Mouse (Mus musculus): Measurements from ENCODE around the gene Cyth4. TPM values are rescaled to one million over a fixed set of nuclear protein-coding genes. Genes with fewer than 3 reads are reported as not detected.
A peak's percentile ranks its signal among the peaks of the same experiment; 100 is the strongest.

The Cyth4 gene
- polyA plus RNA-seq (2015; fragmentation: Nextera tagmentation; extraction: Ambion mirVana): 7.3 and 7.7 TPM in 2 replicates

- H3K36me3 ChIP-seq: no peaks in the 10 kb centered on the region
- H3K9me3 ChIP-seq: no peaks in the 10 kb centered on the region
- H3K9ac ChIP-seq: no peak within 1 kb of the TSS
- H3K4me2 ChIP-seq: no peak within 1 kb of the TSS
- WGBS: 81% methylated on average over 7 of the region's 7 CpGs
- no peak within 1 kb of the TSS for H3K4me3 ChIP-seq
- H3K4me1 ChIP-seq (replicated peaks): no peaks in the 10 kb centered on the region
- ATAC-seq (ENCODE audit: low read depth): no peak
- no peaks in the 10 kb centered on the region for H3K27me3 ChIP-seq
- H3K27ac ChIP-seq (replicated peaks): no peak within 1 kb of the TSS; the same call in 1 of the 2 replicates
These were observed at the start of gene Cyth4 for GRCm38 (mm10) chr15:78596914-78597313. Cyth4 (plus strand) TSS chr15:78597047.

GRCm38 (mm10) chr15:78547415-78548335 lies 49.2 kb upstream of the Cyth4 start:
- no peak overlapping the region for H3K4me2 ChIP-seq
- peaks cover 20% of the 10 kb centered on the region for H3K4me1 ChIP-seq (replicated peaks)
- H3K9ac ChIP-seq: no peak overlapping the region
- no peak overlapping the region for H3K4me3 ChIP-seq
- WGBS: 49% methylated on average over 5 of the region's 5 CpGs
- H3K9me3 ChIP-seq: peaks cover 13% of the 10 kb centered on the region; the same call in 1 of the 2 replicates
- no peaks in the 10 kb centered on the region for H3K36me3 ChIP-seq
- no peaks in the 10 kb centered on the region; the same call in 1 of the 2 replicates for H3K27me3 ChIP-seq
- H3K27ac ChIP-seq (replicated peaks): no peak overlapping the region
- ATAC-seq (ENCODE audit: low read depth): no peak

- H3K27me3 ChIP-seq: no peaks in the 10 kb centered on the region; the same call in 1 of the 2 replicates
- ATAC-seq (ENCODE audit: low read depth): no peak
- H3K27ac ChIP-seq (replicated peaks): no peak overlapping the region
- H3K36me3 ChIP-seq: no peaks in the 10 kb centered on the region
- peaks cover 16% of the 10 kb centered on the region; the same call in 1 of the 2 replicates for H3K9me3 ChIP-seq
- H3K4me3 ChIP-seq: no peak overlapping the region
- H3K4me1 ChIP-seq (replicated peaks): peaks cover 20% of the 10 kb centered on the region
- H3K4me2 ChIP-seq: no peak overlapping the region
- WGBS: 21% methylated on average over 3 of the region's 3 CpGs
- H3K9ac ChIP-seq: no peak overlapping the region
These were observed 48.5 kb upstream of the Cyth4 start for GRCm38 (mm10) chr15:78548336-78548665.

- ATAC-seq (ENCODE audit: low read depth): no peak
- Histone ChIP-seq H3K36me3 (no peaks in the 10 kb centered on the region), H3K4me2 (no peak overlapping the region), H3K9ac (no peak overlapping the region), H3K4me1 (replicated peaks) (peaks cover 20% of the 10 kb centered on the region), H3K4me3 (no peak overlapping the region), H3K27me3 (no peaks in the 10 kb centered on the region; the same call in 1 of the 2 replicates), H3K9me3 (peaks cover 16% of the 10 kb centered on the region; the same call in 1 of the 2 replicates), H3K27ac (replicated peaks) (no peak overlapping the region)
- 68% methylated on average over 8 of the region's 8 CpGs for WGBS
These were observed 48.1 kb upstream of the Cyth4 start for GRCm38 (mm10) chr15:78548711-78549110.

GRCm38 (mm10) chr15:78549189-78549734 lies 47.6 kb upstream of the Cyth4 start:
- no peak for ATAC-seq (ENCODE audit: low read depth)
- Histone ChIP-seq H3K9me3 (peaks cover 16% of the 10 kb centered on the region; the same call in 1 of the 2 replicates), H3K27me3 (no peaks in the 10 kb centered on the region; the same call in 1 of the 2 replicates), H3K4me3 (no peak overlapping the region), H3K9ac (no peak overlapping the region), H3K27ac (replicated peaks) (no peak overlapping the region), H3K36me3 (no peaks in the 10 kb centered on the region), H3K4me1 (replicated peaks) (peaks cover 18% of the 10 kb centered on the region), H3K4me2 (no peak overlapping the region)
- WGBS: 78% methylated on average over 4 of the region's 4 CpGs

GRCm38 (mm10) chr15:78554545-78555313 lies 42.1 kb upstream of the Cyth4 start:
- Histone ChIP-seq H3K9me3 (peaks cover 16% of the 10 kb centered on the region; the same call in 1 of the 2 replicates), H3K27ac (replicated peaks) (no peak overlapping the region), H3K4me3 (peak overlapping the region; percentile 9; the same call in 1 of the 2 replicates), H3K4me1 (replicated peaks) (no peaks in the 10 kb centered on the region), H3K9ac (no peak overlapping the region), H3K36me3 (no peaks in the 10 kb centered on the region), H3K4me2 (peak overlapping the region; percentile 27), H3K27me3 (no peaks in the 10 kb centered on the region)
- no peak for ATAC-seq (ENCODE audit: low read depth)
- 64% methylated on average over 25 of the region's 25 CpGs for WGBS

- Histone ChIP-seq H3K27ac (replicated peaks) (no peak overlapping the region), H3K9ac (no peak overlapping the region), H3K4me2 (no peak overlapping the region), H3K4me3 (no peak overlapping the region), H3K27me3 (no peaks in the 10 kb centered on the region), H3K36me3 (no peaks in the 10 kb centered on the region), H3K4me1 (replicated peaks) (no peaks in the 10 kb centered on the region), H3K9me3 (peaks cover under 1% of the 10 kb centered on the region; the same call in 1 of the 2 replicates)
- 64% methylated on average over 10 of the region's 10 CpGs for WGBS
- no peak for ATAC-seq (ENCODE audit: low read depth)
These were observed 38.9 kb upstream of the Cyth4 start for GRCm38 (mm10) chr15:78557693-78558535.

- Histone ChIP-seq H3K9ac (no peak overlapping the region), H3K36me3 (no peaks in the 10 kb centered on the region), H3K27ac (replicated peaks) (no peak overlapping the region), H3K4me2 (no peak overlapping the region), H3K4me1 (replicated peaks) (no peaks in the 10 kb centered on the region), H3K27me3 (no peaks in the 10 kb centered on the region), H3K9me3 (no peaks in the 10 kb centered on the region), H3K4me3 (no peak overlapping the region)
- 67% methylated on average over 11 of the region's 11 CpGs for WGBS
- no peak for ATAC-seq (ENCODE audit: low read depth)
These were observed 37.5 kb upstream of the Cyth4 start for GRCm38 (mm10) chr15:78559141-78559979.

- H3K9ac ChIP-seq: no peak overlapping the region
- H3K27me3 ChIP-seq: no peaks in the 10 kb centered on the region
- WGBS: 97% methylated on average over 3 of the region's 3 CpGs
- H3K36me3 ChIP-seq: no peaks in the 10 kb centered on the region
- H3K4me1 ChIP-seq (replicated peaks): no peaks in the 10 kb centered on the region
- no peak for ATAC-seq (ENCODE audit: low read depth)
- H3K27ac ChIP-seq (replicated peaks): no peak overlapping the region
- H3K4me2 ChIP-seq: no peak overlapping the region
- H3K9me3 ChIP-seq: no peaks in the 10 kb centered on the region
- H3K4me3 ChIP-seq: no peak overlapping the region
These were observed 33.5 kb upstream of the Cyth4 start for GRCm38 (mm10) chr15:78563344-78563743.

- Histone ChIP-seq H3K27ac (replicated peaks) (no peak overlapping the region), H3K27me3 (no peaks in the 10 kb centered on the region), H3K36me3 (no peaks in the 10 kb centered on the region), H3K4me3 (no peak overlapping the region), H3K9me3 (no peaks in the 10 kb centered on the region), H3K9ac (no peak overlapping the region), H3K4me1 (replicated peaks) (no peaks in the 10 kb centered on the region), H3K4me2 (no peak overlapping the region)
- ATAC-seq (ENCODE audit: low read depth): no peak
- 86% methylated on average over 5 of the region's 5 CpGs for whole genome bisulfite sequencing
These were observed 32.9 kb upstream of the Cyth4 start for GRCm38 (mm10) chr15:78563937-78564336.

Data from neural tube, embryonic 13.5 days (tissue).